In the genomic region with DNA sequence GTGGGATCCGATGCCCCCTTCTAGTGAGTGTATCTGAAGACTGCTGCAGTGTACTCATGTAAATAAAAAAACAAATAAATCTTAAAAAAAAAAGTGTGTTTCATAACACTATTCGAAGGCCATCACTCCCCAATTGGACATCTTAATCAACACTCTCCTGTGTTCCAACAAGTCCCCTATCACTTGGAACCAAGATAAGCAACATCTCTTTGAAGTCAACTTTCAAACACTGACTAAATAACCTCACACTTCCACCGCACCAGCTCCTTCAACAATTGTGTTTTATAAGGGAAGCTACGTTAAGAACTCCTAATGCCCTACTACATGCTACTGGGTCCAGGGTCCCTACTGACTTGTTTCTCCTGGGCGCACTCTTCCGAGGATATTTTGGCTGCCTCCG, we compare ENCODE assay signal across 8 mouse cellular contexts. TPM values are rescaled to one million over a fixed set of nuclear protein-coding genes. Genes with fewer than 3 reads are reported as not detected.
DNase-seq lines count a peak whose midpoint lies in the region; ATAC-seq lines count a peak whose summit lies in the region.

No protein-coding gene starts in this region.

- peak overlapping the region; percentile 92 for H3K27ac ChIP-seq in lung, embryonic 16.5 days (ENCODE audit: low read length)
- peak overlapping the region; percentile 97 for H3K27ac ChIP-seq in embryonic facial prominence, embryonic 15.5 days (replicated peaks)
- H3K27ac ChIP-seq in limb, embryonic 10.5 days: peak overlapping the region; percentile 98
- peak overlapping the region; percentile 95 for H3K27ac ChIP-seq in neural tube, embryonic 15.5 days (replicated peaks)

- peaks cover 36% of the 10 kb centered on the region for H3K4me1 ChIP-seq in lung, embryonic 16.5 days (replicated peaks; ENCODE audit: control insufficient read depth, insufficient read depth, low read length)
- peaks cover 37% of the 10 kb centered on the region for H3K4me1 ChIP-seq in embryonic facial prominence, embryonic 15.5 days
- H3K4me1 ChIP-seq in limb, embryonic 10.5 days: peaks cover 57% of the 10 kb centered on the region
- peaks cover 62% of the 10 kb centered on the region for H3K4me1 ChIP-seq in neural tube, embryonic 15.5 days

- H3K4me2 ChIP-seq in lung, embryonic 16.5 days (ENCODE audit: low read depth, low read length): peak overlapping the region; percentile 81
- H3K4me2 ChIP-seq in embryonic facial prominence, embryonic 15.5 days (replicated peaks): peak overlapping the region; percentile 62
- H3K4me2 ChIP-seq in neural tube, embryonic 15.5 days: peak overlapping the region; percentile 66

- peak overlapping the region; percentile 95 for H3K4me3 ChIP-seq in lung, embryonic 16.5 days (ENCODE audit: low read length)
- H3K4me3 ChIP-seq in embryonic facial prominence, embryonic 15.5 days (replicated peaks): peak overlapping the region; percentile 97
- H3K4me3 ChIP-seq in limb, embryonic 10.5 days: peak overlapping the region; percentile 96
- H3K4me3 ChIP-seq in neural tube, embryonic 15.5 days (replicated peaks): peak overlapping the region; percentile 78

- 3% methylated on average over 7 of the region's 7 CpGs for WGBS in lung, embryonic 16.5 days
- 5% methylated on average over 7 of the region's 7 CpGs for WGBS in embryonic facial prominence, embryonic 15.5 days
- WGBS in limb, embryonic 10.5 days: 9% methylated on average over 7 of the region's 7 CpGs
- WGBS in neural tube, embryonic 15.5 days: 10% methylated on average over 7 of the region's 7 CpGs

- H3K9me3 ChIP-seq in lung, embryonic 16.5 days (ENCODE audit: control insufficient read depth, low read length): no peaks in the 10 kb centered on the region
- no peaks in the 10 kb centered on the region for H3K9me3 ChIP-seq in embryonic facial prominence, embryonic 15.5 days (replicated peaks)
- H3K9me3 ChIP-seq in limb, embryonic 10.5 days (replicated peaks): no peaks in the 10 kb centered on the region
- no peaks in the 10 kb centered on the region for H3K9me3 ChIP-seq in neural tube, embryonic 15.5 days (replicated peaks)

- DNase-seq in lung, postnatal 25 days (ENCODE audit: low spot score): no peak
- no peak for DNase-seq in limb, embryonic 10.5 days (ENCODE audit: low spot score)
- DNase-seq in adrenal gland, postnatal 36 days: no peak
- DNase-seq in adrenal gland, postnatal 4 days (ENCODE audit: low spot score in 2 of 2): no peak
- no peak for DNase-seq in spleen, adult 18-20 months

- peaks cover 18% of the 10 kb centered on the region for H3K36me3 ChIP-seq in lung, embryonic 16.5 days (ENCODE audit: control insufficient read depth, insufficient read depth, low read length)
- peaks cover 30% of the 10 kb centered on the region for H3K36me3 ChIP-seq in embryonic facial prominence, embryonic 15.5 days
- peaks cover 39% of the 10 kb centered on the region for H3K36me3 ChIP-seq in limb, embryonic 10.5 days
- peaks cover 24% of the 10 kb centered on the region for H3K36me3 ChIP-seq in neural tube, embryonic 15.5 days

- ATAC-seq in lung, embryonic 16.5 days (ENCODE audit: low read depth): no peak
- ATAC-seq in embryonic facial prominence, embryonic 15.5 days (ENCODE audit: insufficient number of reproducible peaks, low FRiP score, low TSS enrichment, low read depth): no peak
- ATAC-seq in neural tube, embryonic 15.5 days (ENCODE audit: low FRiP score): no peak

- H3K9ac ChIP-seq in lung, embryonic 16.5 days (ENCODE audit: low read length): peak overlapping the region; percentile 94
- peak overlapping the region; percentile 98 for H3K9ac ChIP-seq in embryonic facial prominence, embryonic 15.5 days
- peak overlapping the region; percentile 87 for H3K9ac ChIP-seq in neural tube, embryonic 15.5 days (replicated peaks)

- H3K27me3 ChIP-seq in lung, embryonic 16.5 days (ENCODE audit: control insufficient read depth, insufficient read depth, low read depth, low read length): no peaks in the 10 kb centered on the region
- no peaks in the 10 kb centered on the region for H3K27me3 ChIP-seq in embryonic facial prominence, embryonic 15.5 days
- no peaks in the 10 kb centered on the region for H3K27me3 ChIP-seq in limb, embryonic 10.5 days (ENCODE audit: low read depth, poor library complexity, severe bottlenecking)
- no peaks in the 10 kb centered on the region for H3K27me3 ChIP-seq in neural tube, embryonic 15.5 days (replicated peaks)

RNA-seq across cellular contexts. Expression of a gene that starts 0.9 kb away (rescaled TPM):
- 1,346 and 1,426 TPM in 2 replicates for polyA plus RNA-seq in lung, embryonic 16.5 days (2015; fragmentation: Nextera tagmentation; extraction: Ambion mirVana)
- polyA plus RNA-seq in embryonic facial prominence, embryonic 15.5 days (2015; fragmentation: Nextera tagmentation; extraction: Ambion mirVana): 1,371 and 1,410 TPM in 2 replicates
- polyA plus RNA-seq in limb, embryonic 10.5 days (2016; fragmentation: Nextera tagmentation; extraction: Ambion mirVana): 1,157 and 1,293 TPM in 2 replicates
- 774 and 869 TPM in 2 replicates for polyA plus RNA-seq in neural tube, embryonic 15.5 days (2015; fragmentation: Nextera tagmentation; extraction: Ambion mirVana)
- 1,000 to 10,000 TPM; 1,640 to 1,911 TPM for total RNA-seq in adrenal gland, postnatal 36 days (2021)
- total RNA-seq in adrenal gland, postnatal 4 days (2021): 1,000 to 10,000 TPM; 2,039 to 2,132 TPM

RNA-seq across cellular contexts. Expression of a gene that starts 5.8 kb away (rescaled TPM):
- polyA plus RNA-seq in lung, embryonic 16.5 days (2015; fragmentation: Nextera tagmentation; extraction: Ambion mirVana): 117 and 129 TPM in 2 replicates
- polyA plus RNA-seq in embryonic facial prominence, embryonic 15.5 days (2015; fragmentation: Nextera tagmentation; extraction: Ambion mirVana): 164 and 171 TPM in 2 replicates
- polyA plus RNA-seq in limb, embryonic 10.5 days (2016; fragmentation: Nextera tagmentation; extraction: Ambion mirVana): 139 and 141 TPM in 2 replicates
- 66.1 and 71.0 TPM in 2 replicates for polyA plus RNA-seq in neural tube, embryonic 15.5 days (2015; fragmentation: Nextera tagmentation; extraction: Ambion mirVana)
- 10 to 100 TPM; 85.9 to 89.9 TPM for total RNA-seq in adrenal gland, postnatal 36 days (2021)
- total RNA-seq in adrenal gland, postnatal 4 days (2021): 100 to 1,000 TPM; 120 to 124 TPM

RNA-seq across cellular contexts. Expression of a gene that starts 5.9 kb away (rescaled TPM):
- polyA plus RNA-seq in lung, embryonic 16.5 days (2015; fragmentation: Nextera tagmentation; extraction: Ambion mirVana): 24.4 and 25.9 TPM in 2 replicates
- 30.3 and 32.8 TPM in 2 replicates for polyA plus RNA-seq in embryonic facial prominence, embryonic 15.5 days (2015; fragmentation: Nextera tagmentation; extraction: Ambion mirVana)
- 10.0 and 13.1 TPM in 2 replicates for polyA plus RNA-seq in limb, embryonic 10.5 days (2016; fragmentation: Nextera tagmentation; extraction: Ambion mirVana)
- 19.3 and 20.0 TPM in 2 replicates for polyA plus RNA-seq in neural tube, embryonic 15.5 days (2015; fragmentation: Nextera tagmentation; extraction: Ambion mirVana)
- total RNA-seq in adrenal gland, postnatal 36 days (2021): 10 to 100 TPM; 41.5 to 88.1 TPM
- total RNA-seq in adrenal gland, postnatal 4 days (2021): 10 to 100 TPM; 45.2 to 46.9 TPM

RNA-seq across cellular contexts. Expression of a gene that starts 6.0 kb away (rescaled TPM):
- polyA plus RNA-seq in lung, embryonic 16.5 days (2015; fragmentation: Nextera tagmentation; extraction: Ambion mirVana): 20.6 and 22.3 TPM in 2 replicates
- polyA plus RNA-seq in embryonic facial prominence, embryonic 15.5 days (2015; fragmentation: Nextera tagmentation; extraction: Ambion mirVana): 17.3 and 18.4 TPM in 2 replicates
- polyA plus RNA-seq in limb, embryonic 10.5 days (2016; fragmentation: Nextera tagmentation; extraction: Ambion mirVana): 17.3 and 19.9 TPM in 2 replicates
- polyA plus RNA-seq in neural tube, embryonic 15.5 days (2015; fragmentation: Nextera tagmentation; extraction: Ambion mirVana): 7.0 and 9.7 TPM in 2 replicates
- total RNA-seq in adrenal gland, postnatal 36 days (2021): 10 to 100 TPM; 10.5 to 11.3 TPM
- 10 to 100 TPM; 16.3 to 16.5 TPM for total RNA-seq in adrenal gland, postnatal 4 days (2021)

RNA-seq across cellular contexts. Expression of a gene that starts 10.7 kb away (rescaled TPM):
- polyA plus RNA-seq in lung, embryonic 16.5 days (2015; fragmentation: Nextera tagmentation; extraction: Ambion mirVana): 5.3 and 6.8 TPM in 2 replicates
- 3.1 and 4.7 TPM in 2 replicates for polyA plus RNA-seq in embryonic facial prominence, embryonic 15.5 days (2015; fragmentation: Nextera tagmentation; extraction: Ambion mirVana)
- 0.88 and 1.6 TPM in 2 replicates for polyA plus RNA-seq in limb, embryonic 10.5 days (2016; fragmentation: Nextera tagmentation; extraction: Ambion mirVana)
- polyA plus RNA-seq in neural tube, embryonic 15.5 days (2015; fragmentation: Nextera tagmentation; extraction: Ambion mirVana): 3.3 and 4.8 TPM in 2 replicates
- 10 to 100 TPM; 14.1 to 15.2 TPM for total RNA-seq in adrenal gland, postnatal 36 days (2021)
- total RNA-seq in adrenal gland, postnatal 4 days (2021): 1 to 10 TPM; 7.9 to 8.8 TPM
